Mouse (Mus musculus): ENCODE data around the gene Galnt14. TPM values are rescaled to one million over a fixed set of nuclear protein-coding genes. Genes with fewer than 3 reads are reported as not detected.

The Galnt14 gene
- polyA plus RNA-seq, 1 experiment: 21.5 TPM

DNA sequence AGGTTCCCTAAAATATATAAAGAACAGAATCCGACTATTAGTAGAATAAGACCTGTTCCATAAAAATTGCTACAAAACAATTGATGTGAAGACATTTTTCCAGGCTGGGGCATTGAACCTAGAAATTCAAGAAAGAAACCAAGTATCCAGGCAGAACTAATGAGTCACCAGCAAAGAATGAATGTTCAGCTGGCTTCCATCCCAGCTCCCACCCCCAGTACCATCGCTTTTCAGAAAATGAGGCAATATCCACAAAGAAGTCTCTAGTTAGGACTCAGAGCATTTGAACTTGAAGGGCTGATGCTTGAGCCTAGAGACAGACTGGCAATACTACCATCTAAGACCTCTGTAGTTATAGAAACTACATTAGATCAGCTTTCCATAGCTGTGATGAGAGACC is 118.2 kb downstream of the Galnt14 start:
- H3K27ac ChIP-seq (ENCODE audit: insufficient read depth, low read length): no peak overlapping the region
- no peaks in the 10 kb centered on the region for H3K4me1 ChIP-seq (ENCODE audit: control insufficient read depth, insufficient read depth, low read length)
- no peak for TF ChIP-seq CTCF (IDR thresholded peaks at IDR 0.05; ENCODE audit: extremely low read depth, insufficient read depth, low read length)
- no peak overlapping the region for H3K4me3 ChIP-seq (ENCODE audit: insufficient read depth, low read length)

DNA sequence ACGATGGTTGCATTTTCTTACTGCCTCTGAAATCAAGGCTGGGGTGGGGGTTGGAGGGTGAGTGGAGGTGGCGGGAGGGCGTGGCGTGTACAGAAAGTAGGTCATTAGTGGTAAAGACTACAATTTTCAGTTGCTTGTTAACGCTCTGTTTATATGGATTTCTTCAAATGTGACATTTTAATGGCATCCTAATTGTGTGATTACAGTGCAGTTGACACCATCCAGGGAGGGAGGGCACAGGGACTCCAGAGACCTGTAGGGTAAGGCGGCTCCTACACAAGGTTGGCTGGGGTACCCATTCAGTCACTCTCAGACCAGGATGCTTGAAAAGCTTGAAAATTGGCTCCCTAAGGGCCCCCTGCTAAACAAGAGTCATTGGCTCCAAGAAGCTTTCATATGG is 122.7 kb downstream of the Galnt14 start:
- Histone ChIP-seq H3K27ac (ENCODE audit: insufficient read depth, low read length) (no peak overlapping the region), H3K4me3 (ENCODE audit: insufficient read depth, low read length) (no peak overlapping the region), H3K4me1 (ENCODE audit: control insufficient read depth, insufficient read depth, low read length) (no peaks in the 10 kb centered on the region)
- TF ChIP-seq POLR2A (IDR thresholded peaks at IDR 0.05; ENCODE audit: extremely low read depth, insufficient read depth, low read length) (no peak), CTCF (IDR thresholded peaks at IDR 0.05; ENCODE audit: extremely low read depth, insufficient read depth, low read length) (no peak)

DNA sequence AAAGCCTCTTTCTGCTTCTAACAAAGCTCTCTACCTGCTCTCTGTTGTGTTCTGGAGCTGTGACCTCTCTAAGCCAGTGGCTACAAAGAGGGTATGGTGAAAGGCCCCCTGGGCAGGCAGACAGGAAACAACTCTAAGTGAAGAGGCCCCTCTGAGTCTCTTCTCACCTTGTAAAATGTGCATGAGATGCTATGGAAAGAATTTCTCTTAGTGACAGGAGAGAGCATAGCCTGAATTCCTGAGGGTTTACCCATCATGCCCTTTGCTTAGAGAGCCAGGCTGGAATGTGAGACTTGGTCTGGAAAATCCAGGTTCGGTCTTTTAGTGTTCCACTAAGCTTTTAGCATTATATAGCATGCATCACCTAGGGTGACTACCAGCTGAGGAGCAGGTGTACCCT is 136.1 kb downstream of the Galnt14 start:
- Histone ChIP-seq H3K4me3 (ENCODE audit: insufficient read depth, low read length) (no peak overlapping the region), H3K27ac (ENCODE audit: insufficient read depth, low read length) (no peak overlapping the region), H3K4me1 (ENCODE audit: control insufficient read depth, insufficient read depth, low read length) (peaks cover 5% of the 10 kb centered on the region)
- no peak for TF ChIP-seq CTCF (IDR thresholded peaks at IDR 0.05; ENCODE audit: extremely low read depth, insufficient read depth, low read length)
- no peak for TF ChIP-seq POLR2A (IDR thresholded peaks at IDR 0.05; ENCODE audit: extremely low read depth, insufficient read depth, low read length)

DNA sequence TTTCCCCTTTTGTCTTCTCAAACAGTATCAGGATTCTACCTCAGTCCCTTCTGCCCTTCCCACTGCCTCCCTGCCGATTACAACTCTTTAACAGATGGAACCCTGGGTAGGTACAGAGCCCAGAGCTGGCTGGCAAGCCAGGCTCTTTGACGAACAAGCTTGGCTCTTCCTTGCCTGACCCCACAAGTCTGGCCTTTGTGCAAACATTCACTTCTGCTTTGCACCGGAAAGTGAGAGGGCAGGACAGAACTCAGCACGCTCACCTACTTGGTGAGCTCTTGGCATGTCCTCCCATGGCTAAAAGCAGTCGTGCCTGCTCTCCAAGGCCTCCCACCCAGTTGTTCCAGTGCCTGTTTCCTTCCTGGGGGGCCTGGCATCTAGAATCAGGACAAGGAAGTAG is 137.4 kb downstream of the Galnt14 start:
- Histone ChIP-seq H3K27ac (ENCODE audit: insufficient read depth, low read length) (no peak overlapping the region), H3K4me1 (ENCODE audit: control insufficient read depth, insufficient read depth, low read length) (peaks cover 5% of the 10 kb centered on the region), H3K4me3 (ENCODE audit: insufficient read depth, low read length) (no peak overlapping the region)
- no peak for TF ChIP-seq CTCF (IDR thresholded peaks at IDR 0.05; ENCODE audit: extremely low read depth, insufficient read depth, low read length)
- no peak for TF ChIP-seq POLR2A (IDR thresholded peaks at IDR 0.05; ENCODE audit: extremely low read depth, insufficient read depth, low read length)

DNA sequence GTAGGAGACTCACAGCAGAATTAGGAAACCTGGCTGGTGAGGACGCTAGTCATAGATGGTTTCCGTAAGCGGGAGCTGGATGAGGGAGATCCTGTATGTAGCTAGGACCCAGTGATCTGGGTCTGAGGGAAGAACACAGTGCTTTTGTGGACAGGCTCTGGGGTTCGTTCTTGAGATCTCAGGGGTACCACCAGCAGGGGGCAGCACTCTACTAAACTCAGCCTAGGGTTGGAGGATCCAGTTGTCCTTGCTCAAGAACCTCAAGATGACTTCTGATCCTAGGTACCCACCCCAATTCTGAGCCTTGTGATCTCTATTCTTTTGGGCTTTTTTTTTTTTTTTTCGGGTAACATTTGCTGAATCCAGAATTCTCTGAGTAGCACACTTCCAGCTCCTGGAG is 137.8 kb downstream of the Galnt14 start:
- no peak overlapping the region for H3K4me3 ChIP-seq (ENCODE audit: insufficient read depth, low read length)
- TF ChIP-seq CTCF (IDR thresholded peaks at IDR 0.05; ENCODE audit: extremely low read depth, insufficient read depth, low read length) (peak; percentile 39; the same call in 1 of the 2 replicates), POLR2A (IDR thresholded peaks at IDR 0.05; ENCODE audit: extremely low read depth, insufficient read depth, low read length) (no peak)
- H3K27ac ChIP-seq (ENCODE audit: insufficient read depth, low read length): no peak overlapping the region
- peaks cover 5% of the 10 kb centered on the region for H3K4me1 ChIP-seq (ENCODE audit: control insufficient read depth, insufficient read depth, low read length)

DNA sequence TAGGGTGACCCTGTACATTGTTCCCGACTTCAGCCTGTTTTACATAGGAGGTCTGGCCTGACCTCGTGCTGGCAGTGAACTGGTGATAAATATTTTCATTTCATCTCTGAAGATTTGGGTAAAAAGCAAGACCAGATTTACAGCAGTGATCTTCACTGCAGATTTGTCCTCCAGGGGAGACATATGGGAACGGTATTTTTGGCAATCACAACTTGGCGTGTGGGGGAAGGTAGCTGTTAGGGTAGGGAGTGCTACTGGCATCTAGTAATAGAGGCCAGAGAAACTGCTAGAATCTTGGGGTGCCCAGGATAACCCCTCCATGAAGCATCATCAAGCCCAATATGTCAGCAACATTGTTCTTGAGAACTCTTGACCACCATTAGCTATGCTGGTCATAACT is 138.3 kb downstream of the Galnt14 start:
- H3K4me3 ChIP-seq (ENCODE audit: insufficient read depth, low read length): no peak overlapping the region
- TF ChIP-seq CTCF (IDR thresholded peaks at IDR 0.05; ENCODE audit: extremely low read depth, insufficient read depth, low read length) (no peak), POLR2A (IDR thresholded peaks at IDR 0.05; ENCODE audit: extremely low read depth, insufficient read depth, low read length) (no peak)
- peaks cover 5% of the 10 kb centered on the region for H3K4me1 ChIP-seq (ENCODE audit: control insufficient read depth, insufficient read depth, low read length)
- H3K27ac ChIP-seq (ENCODE audit: insufficient read depth, low read length): no peak overlapping the region

DNA sequence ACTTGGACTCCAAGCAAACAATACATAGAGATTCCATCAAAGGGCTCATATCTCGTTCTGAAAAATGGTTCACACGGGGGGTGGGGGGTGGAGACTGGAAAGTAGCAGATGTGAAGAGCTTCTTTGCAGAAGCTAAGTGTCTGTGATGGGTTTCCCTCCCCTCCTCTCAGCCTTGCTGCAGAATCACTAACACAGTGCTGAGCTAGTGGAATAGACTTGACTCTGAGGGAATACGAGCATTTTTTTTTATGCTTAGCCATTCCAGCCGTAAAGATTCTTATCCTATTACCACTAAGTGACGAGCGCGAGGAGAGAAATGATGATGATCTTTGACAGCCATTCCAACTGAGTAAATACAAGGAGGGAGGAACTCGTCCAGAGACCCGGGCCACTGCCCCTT is 142.0 kb downstream of the Galnt14 start:
- H3K4me3 ChIP-seq (ENCODE audit: insufficient read depth, low read length): no peak overlapping the region

DNA sequence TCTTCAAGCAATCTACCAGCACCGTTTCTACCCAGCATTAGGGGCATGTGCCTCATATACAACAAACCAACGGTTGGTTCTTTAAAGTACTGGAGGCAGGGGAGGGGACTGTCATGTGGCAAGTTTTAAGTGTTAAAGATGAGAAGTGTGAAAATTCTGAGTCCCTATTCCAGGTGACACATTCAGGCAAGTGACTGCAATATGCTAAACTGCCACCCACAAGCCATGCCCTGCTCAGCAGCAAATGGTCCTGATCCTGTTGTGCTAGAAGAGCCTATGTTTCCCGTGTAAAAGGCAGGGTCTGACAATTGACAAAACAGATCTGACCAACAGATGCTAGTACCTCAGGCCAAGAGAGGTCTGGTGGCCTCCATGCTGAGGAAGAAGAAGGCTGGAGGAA is 149.1 kb downstream of the Galnt14 start:
- Histone ChIP-seq H3K27ac (ENCODE audit: insufficient read depth, low read length) (no peak overlapping the region), H3K4me3 (ENCODE audit: insufficient read depth, low read length) (no peak overlapping the region), H3K4me1 (ENCODE audit: control insufficient read depth, insufficient read depth, low read length) (peaks cover 7% of the 10 kb centered on the region)
- TF ChIP-seq CTCF (IDR thresholded peaks at IDR 0.05; ENCODE audit: extremely low read depth, insufficient read depth, low read length): no peak
- no peak for TF ChIP-seq POLR2A (IDR thresholded peaks at IDR 0.05; ENCODE audit: extremely low read depth, insufficient read depth, low read length)

More for the DNA sequence above, 142.0 kb downstream of the Galnt14 start:
- no peak overlapping the region for H3K27ac ChIP-seq (ENCODE audit: insufficient read depth, low read length)
- TF ChIP-seq CTCF (IDR thresholded peaks at IDR 0.05; ENCODE audit: extremely low read depth, insufficient read depth, low read length) (no peak), POLR2A (IDR thresholded peaks at IDR 0.05; ENCODE audit: extremely low read depth, insufficient read depth, low read length) (no peak)
- peaks cover 5% of the 10 kb centered on the region for H3K4me1 ChIP-seq (ENCODE audit: control insufficient read depth, insufficient read depth, low read length)

DNA sequence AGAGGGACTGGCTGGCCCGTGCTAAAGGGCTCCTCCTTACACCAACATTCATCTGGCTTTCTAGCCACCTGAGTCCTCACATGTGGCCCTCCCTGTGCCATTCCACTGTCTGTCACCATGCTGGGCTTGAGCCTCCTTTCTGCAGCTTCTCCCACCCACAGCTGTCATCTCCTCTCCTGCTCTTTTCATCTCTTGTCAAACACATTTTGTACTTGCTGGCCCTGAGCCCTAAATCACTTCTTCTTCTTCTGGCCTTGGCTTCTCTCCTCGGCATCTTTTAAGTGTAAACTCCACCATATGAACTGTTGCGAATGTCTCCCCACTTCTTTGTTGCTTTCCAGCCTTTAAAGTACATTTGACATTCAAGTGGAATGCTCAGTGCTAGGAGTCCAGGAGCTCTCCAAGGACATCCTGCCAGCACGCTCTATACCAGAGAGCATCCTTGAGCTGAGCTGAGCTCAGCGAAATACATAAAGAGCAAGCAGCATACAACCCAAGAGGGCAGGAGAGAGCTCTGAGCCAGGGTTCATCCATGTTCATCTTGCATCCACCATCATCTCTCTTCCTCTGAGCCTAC is 150.0 kb downstream of the Galnt14 start:
- no peak overlapping the region for H3K27ac ChIP-seq (ENCODE audit: insufficient read depth, low read length)
- TF ChIP-seq POLR2A (IDR thresholded peaks at IDR 0.05; ENCODE audit: extremely low read depth, insufficient read depth, low read length) (no peak), CTCF (IDR thresholded peaks at IDR 0.05; ENCODE audit: extremely low read depth, insufficient read depth, low read length) (no peak)
- H3K4me1 ChIP-seq (ENCODE audit: control insufficient read depth, insufficient read depth, low read length): peaks cover 7% of the 10 kb centered on the region

DNA sequence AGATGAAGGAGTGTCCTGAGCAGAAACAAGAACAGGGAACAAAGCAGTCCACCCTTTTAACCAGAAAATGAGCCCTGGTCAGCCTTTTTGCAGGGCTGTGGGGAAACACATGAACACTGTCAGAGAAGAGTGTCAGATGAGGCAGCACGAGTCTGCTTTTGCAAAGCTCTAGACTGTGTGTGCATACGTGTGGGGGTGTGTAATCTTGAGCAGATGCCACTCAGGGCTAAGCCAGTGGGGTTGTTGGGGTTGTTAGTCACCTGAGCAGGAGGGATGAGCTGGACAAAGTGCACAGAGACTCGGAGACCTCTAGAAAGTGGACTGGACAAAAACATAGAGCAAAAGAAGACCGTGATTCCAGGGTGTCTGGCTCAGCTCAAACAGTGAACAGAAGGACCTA is 150.8 kb downstream of the Galnt14 start:
- Histone ChIP-seq H3K27ac (ENCODE audit: insufficient read depth, low read length) (no peak overlapping the region), H3K4me1 (ENCODE audit: control insufficient read depth, insufficient read depth, low read length) (peaks cover 7% of the 10 kb centered on the region), H3K4me3 (ENCODE audit: insufficient read depth, low read length) (no peak overlapping the region)
- TF ChIP-seq POLR2A (IDR thresholded peaks at IDR 0.05; ENCODE audit: extremely low read depth, insufficient read depth, low read length) (no peak), CTCF (IDR thresholded peaks at IDR 0.05; ENCODE audit: extremely low read depth, insufficient read depth, low read length) (no peak)

More for the DNA sequence above, 150.0 kb downstream of the Galnt14 start:
- no peak overlapping the region for H3K4me3 ChIP-seq (ENCODE audit: insufficient read depth, low read length)

Data from cortical plate, adult 2 months (tissue).